Mouse (Mus musculus) layer of hippocampus, adult 8-10 months (tissue): ENCODE data around the gene Uevld. TPM values are rescaled to one million over a fixed set of nuclear protein-coding genes. Genes with fewer than 3 reads are reported as not detected.

Experiments
- DNase-seq, 2 experiments: peaks; one replicate each; pipeline ENCODE4 v3.0.0; 2022; ENCODE audit warnings: low spot score in 2 of 2
- total RNA-seq, 4 experiments: library from RNA; stranded (reverse); gene quantifications; 2 replicates each; pipeline ENCODE4 v1.2.4; 2022

Gene Uevld
- total RNA-seq, 4 experiments from 2014 or later, result 12.3 to 24.1 (median 17.4) TPM

- no peak for DNase-seq
These were observed 81.5 kb downstream of the Uevld start for GRCm38 (mm10) chr7:46876841-46877240.

Other genes starting within 250 kb of the Uevld start
- 10 to 100 TPM; 10.8 to 12.7 (median 11.2) TPM for gene Saal1, start 247.8 kb downstream of the Uevld start, total RNA-seq
- not detected for gene Saa3, start 242.8 kb downstream of the Uevld start, total RNA-seq
- gene Saa4, start 225.9 kb downstream of the Uevld start, total RNA-seq, result not detected
- not detected for gene Saa1, start 215.5 kb downstream of the Uevld start, total RNA-seq
- not detected for gene Saa2, start 206.7 kb downstream of the Uevld start, total RNA-seq
- gene Hps5, start 162.5 kb downstream of the Uevld start, total RNA-seq, result 10 to 100 TPM; 15.9 to 22.1 (median 17.5) TPM
- gene Gtf2h1, start 162.4 kb downstream of the Uevld start, total RNA-seq, result 10 to 100 TPM; 34.4 to 40.6 (median 36.0) TPM
- gene Ldha, start 117.1 kb downstream of the Uevld start, total RNA-seq, result 100 to 1,000 TPM; 286 to 315 (median 301) TPM
- not detected for gene Ldhc, start 97.3 kb downstream of the Uevld start, total RNA-seq
- gene Tsg101, start 38.6 kb downstream of the Uevld start, total RNA-seq, result 10 to 100 TPM; 60.2 to 74.6 (median 67.6) TPM
- gene Gm9999, start 25.1 kb upstream of the Uevld start, total RNA-seq, result not detected
- 10 to 100 TPM; 15.1 to 17.6 (median 16.2) TPM for gene Spty2d1, start 49.9 kb upstream of the Uevld start, total RNA-seq
- 10 to 100 TPM; 10.3 to 21.0 (median 15.3) TPM for gene Tmem86a, start 92.1 kb upstream of the Uevld start, total RNA-seq
- gene Ptpn5, start 175.2 kb upstream of the Uevld start, total RNA-seq, result 100 to 1,000 TPM; 100 to 116 (median 108) TPM
- not detected for gene Mrgpra6, start 246.4 kb upstream of the Uevld start, total RNA-seq